Mouse (Mus musculus) gastrocnemius, adult 8-10 months (tissue): ENCODE results near the gene Rps6ka2. TPM values are rescaled to one million over a fixed set of nuclear protein-coding genes. Genes with fewer than 3 reads are reported as not detected.
"Not testable (repeated sequence)": the region's sequence is repeated elsewhere in the genome, so short reads cannot be mapped to it uniquely, and the experiment has no call there.

Experiments
- DNase-seq, 2 experiments: peaks; one replicate each; pipeline ENCODE4 v3.0.0; 2022; ENCODE audit warnings: low spot score in 2 of 2
- total RNA-seq, 4 experiments: library from RNA; stranded (reverse); gene quantifications; 2 replicates each; pipeline ENCODE4 v1.2.4; 2022

The Rps6ka2 gene
- total RNA-seq, result 100 to 1,000 TPM in 3 of 4 experiments, 10 to 100 TPM in 1; 92.5 to 116 (median 107) TPM

DNA sequence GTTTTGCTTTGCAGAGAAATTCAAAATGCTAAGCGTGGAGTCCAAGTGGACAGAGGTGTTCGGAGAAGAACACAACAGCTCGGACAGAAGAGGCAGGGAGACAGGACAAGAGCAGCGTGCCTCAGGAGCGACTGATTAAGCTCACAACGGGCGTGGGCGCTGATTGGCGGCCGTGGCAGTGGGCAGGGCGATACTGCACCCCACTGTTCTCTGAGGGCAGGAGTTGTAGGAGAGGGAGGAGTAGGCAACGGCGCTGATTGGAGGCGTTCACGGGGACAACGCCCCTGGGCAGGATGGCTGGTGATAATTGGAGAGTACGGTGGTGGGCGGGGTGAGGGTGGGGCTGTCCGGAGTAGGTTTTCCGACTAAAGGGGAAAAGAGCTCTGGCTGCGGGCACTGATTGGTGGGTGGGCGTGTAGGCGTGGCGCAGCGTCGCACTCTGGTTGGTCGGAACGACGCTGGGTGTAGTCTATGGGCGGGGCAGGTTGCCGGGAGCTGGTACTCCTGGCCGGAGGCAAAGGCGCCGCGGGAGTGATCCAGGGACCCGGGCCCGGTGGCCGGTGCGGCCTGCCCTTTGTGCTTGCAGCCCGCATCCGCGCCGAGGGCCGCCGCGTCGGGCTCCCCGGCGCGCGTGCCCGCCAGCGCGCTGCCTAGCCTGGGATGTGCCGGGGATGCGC is at the start of gene Rps6ka2:
Gene Rps6ka2, plus strand, starts transcription at position 489 of the 677 bp plus-strand sequence.
- DNase-seq, result peak; percentile 90 to 94

DNA sequence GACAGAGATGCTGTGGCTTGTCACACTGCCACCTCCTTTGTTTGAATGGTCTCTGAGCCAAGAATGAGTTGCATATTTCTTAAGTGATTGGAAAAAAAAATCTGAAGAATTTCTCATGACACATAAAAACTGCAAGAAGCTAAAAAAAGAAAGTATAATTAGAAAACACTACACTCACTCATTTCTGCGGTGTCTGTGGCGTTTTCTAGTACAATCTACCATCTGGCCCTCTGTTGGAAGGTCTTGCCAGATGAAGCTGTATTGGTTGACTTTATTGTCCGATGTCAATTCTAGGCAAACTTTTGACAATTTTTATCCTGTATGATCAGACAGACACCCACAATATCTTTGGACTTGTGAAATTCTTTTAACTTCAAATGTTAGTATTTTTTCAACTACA is 49.1 kb upstream of the Rps6ka2 start:
- DNase-seq, result not testable (repeated sequence)

DNA sequence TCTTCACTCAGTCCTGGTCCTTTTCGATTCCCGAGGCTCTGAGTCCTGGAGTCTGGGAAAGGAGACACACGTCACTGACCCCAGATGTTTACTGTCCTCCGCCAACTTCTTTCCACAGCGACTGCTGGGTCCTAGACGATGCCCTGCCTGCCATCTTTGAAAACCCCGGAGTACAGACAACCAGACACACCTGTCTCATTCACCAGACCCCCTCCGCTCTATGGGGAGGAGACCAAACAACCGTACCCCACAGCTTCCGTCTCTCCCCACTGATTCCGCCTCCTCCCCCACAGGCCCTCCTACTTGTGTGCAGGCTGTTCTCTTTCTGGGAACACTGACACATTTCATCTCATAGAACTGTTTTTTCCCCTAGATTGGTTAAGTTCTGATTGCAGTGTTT is 47.4 kb upstream of the Rps6ka2 start:
- not testable (repeated sequence) for DNase-seq

DNA sequence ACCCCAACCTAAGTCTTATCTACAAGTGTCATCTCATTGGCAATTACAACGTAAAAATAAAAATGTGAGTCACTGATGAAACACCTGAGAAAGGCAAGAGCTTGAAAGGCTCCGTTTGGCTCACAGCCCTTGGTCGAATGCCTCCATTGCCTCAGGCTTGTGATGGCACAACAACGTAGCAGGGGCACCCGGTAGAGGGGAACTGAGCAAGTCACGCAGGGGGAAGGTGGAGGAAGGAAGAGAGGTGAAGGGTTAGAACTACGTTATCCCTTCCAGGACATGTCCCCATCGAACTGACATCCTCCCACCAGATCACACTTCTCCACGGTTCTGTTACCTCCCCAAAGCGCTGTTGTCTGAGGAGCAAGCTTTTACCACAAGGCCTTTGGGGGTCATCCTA is 43.4 kb upstream of the Rps6ka2 start:
- DNase-seq, result not testable (repeated sequence)

DNA sequence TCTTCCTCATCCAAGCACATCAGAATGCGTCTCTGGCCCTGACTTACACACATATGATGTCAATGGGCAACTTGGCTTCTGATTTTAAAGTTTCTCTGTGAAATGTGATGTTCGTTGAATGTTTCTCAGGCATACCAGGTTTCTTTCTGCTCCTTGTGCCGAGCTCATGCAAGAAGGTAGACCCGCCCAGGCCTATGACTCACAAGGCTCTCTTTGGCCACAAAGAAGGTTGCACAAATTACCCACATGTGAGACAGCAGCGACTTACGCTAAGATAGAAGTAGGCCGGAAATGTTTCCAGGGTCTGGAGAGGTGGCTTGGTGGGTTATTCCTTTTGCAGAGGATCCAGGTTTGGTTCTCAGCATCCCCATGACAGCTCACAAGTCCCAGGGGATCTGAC is 35.9 kb upstream of the Rps6ka2 start:
- DNase-seq, result not testable (repeated sequence)

DNA sequence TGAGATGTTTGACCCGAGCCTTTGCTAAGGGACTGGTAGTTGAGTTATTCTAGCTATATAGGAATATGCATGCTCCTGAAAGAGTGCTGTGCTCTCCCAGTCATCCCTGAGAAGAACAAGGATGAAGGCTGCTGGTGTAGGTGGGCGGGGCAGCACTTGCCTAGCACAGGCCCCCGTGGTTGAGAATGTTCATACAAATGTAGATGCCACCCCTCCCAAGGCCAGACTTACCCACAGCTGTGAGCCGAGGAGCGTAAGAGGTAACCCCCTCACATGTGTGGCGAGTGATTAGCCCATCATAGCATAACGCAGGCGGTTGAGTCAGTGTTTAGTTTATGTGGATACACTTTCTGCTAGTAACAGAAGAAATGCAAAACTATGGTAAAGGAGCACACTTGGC is 34.6 kb upstream of the Rps6ka2 start:
- not testable (repeated sequence) for DNase-seq

DNA sequence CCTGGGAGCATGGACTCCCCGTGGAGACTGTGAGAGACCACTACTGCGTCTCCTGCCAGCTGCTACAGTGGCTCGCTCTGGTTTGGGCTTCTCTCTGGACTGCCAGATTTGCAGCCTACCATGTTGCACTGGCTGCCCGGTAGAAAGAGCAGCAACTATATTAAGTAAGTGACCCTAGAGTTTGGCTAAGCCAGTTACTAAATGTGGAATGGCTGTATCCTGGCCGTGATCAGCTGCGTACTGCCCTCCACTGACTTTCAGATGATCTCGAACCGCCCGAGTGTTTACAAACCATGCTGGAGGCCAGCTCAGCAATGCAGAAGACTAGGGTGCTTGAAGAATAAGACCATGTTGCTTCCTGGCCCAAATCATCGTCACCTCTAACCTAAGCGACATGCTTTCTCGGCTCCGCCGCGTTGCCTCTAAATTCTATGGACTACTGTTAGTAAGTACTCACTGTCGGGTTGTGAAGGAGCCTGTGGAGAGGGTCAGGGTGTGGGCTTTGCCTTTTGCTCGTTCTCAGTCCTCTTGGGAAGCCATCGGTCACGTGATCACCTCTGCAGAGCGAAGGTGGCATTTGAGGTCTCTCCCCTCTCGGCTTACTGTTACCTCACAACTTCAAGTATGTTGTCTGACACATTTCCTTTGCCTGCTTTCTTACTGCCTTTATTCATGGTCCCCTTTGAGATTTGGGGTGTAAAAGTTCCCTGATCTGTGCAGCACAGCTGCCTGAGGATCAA is 31.6 kb upstream of the Rps6ka2 start:
- peak; percentile 41 to 64 for DNase-seq

DNA sequence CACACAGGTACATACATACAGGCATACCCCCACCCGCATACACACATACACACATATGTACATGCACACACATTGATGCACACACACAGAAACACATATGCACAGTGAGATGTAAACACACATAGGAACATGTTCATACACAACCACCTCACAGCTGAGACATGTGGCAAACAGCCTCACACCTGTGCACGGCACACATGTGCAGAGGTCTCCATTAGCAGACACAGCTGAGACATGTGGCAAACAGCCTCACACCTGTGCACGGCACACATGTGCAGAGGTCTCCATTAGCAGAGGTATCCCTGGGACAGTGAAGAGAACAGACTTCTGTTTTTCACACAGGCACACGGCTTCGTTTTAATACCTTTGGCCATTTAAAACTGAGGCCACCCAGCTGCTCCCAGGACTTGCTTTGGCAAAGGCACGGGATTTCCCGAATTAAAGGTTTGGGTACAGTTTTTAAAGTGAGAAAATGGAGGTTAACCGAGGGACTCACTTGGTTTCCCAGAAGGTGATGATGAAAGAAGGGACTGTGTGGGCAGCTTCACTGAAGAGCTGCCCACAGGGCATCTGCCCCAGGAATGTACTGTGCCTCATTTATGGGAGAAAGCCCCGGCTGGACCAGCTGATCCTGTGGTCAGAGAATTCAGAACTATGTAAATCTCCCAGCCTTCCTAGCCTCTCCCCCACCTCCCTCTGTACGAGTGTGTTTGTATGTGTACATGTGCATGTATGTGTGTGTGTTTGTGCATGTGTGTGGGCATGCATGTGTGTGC is 29.3 kb upstream of the Rps6ka2 start:
- no peak for DNase-seq

DNA sequence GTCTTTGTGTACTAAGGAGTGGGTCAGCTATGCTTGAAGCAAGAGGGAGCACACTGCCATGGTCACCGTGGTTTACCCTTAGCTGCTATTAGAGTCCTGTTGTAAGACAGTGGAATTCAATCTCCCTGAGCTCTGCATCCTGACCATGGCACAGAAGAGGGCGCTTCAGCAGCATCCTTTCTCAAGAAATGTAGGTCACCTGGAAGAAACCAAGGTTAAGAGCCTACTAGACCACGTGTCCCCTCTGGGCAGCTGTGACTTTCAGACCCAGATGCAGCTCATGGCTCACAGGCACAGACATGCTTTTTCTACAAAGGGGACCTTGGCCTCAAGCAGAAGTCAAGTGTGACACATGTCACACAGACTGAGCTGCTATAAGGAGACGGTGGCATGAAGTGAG is 27.5 kb upstream of the Rps6ka2 start:
- peak; percentile 51 to 60 for DNase-seq

DNA sequence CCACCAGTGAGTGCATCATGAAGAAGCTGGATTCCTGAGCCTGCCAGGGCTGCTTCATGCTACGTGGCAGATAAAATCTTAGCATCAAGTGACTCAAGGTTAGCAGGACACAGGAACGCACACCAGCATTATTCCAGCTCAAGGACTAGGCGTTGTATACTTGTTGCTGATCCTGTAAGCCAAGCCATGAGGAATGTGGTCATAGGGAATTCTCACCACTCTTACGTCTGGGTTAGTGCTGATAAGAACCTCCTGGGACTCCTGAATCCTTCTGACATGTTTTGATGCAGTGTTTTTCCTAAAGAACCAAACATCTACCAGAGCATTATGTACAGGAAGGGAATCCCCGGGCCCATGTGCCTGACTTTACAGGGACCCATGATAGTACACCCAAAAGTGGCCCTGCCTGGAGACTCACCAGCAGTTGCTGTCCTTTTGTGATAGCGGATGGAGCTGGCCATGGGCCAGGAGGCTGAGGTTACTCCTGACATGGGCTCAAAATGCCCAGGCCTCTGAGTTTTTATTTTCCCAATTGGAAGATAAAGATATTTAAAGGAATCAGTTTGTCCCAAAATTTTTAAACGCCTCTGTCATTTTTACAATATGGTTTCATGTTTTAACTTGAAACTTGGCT is 25.9 kb upstream of the Rps6ka2 start:
- no peak for DNase-seq

DNA sequence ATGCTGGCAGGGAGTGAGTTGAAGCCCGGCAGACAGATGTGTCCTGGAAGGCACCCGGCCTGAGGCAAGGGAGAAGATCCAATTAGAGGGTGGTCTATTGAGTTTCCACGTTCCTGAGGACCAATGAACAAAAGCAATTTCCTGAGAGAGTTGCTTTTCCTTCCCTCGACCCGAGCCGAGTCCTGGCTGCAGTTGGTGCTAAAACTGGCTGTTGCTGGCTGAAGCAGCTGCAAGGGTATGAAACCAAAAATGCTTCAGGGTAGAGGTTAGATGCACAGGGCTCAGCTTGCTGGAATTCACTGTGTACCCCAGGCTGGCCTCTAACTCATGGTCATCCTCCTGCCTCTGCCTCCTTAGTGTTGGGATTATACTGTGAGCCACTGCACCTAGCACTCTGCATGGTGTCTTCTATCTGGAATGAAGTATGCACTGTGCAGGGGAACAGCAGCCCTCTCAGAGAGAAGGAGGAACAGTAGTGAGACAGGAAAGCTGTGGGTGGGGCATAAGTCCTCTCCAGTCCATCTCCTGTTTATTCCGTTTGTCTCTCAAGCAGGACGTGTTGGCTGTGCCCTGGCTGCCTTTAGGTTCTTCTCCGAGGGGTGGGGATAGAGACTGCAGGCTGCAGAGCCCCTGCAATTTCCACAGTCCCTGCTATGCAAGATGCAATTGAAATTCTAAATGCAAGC is 24.4 kb upstream of the Rps6ka2 start:
- no peak for DNase-seq

DNA sequence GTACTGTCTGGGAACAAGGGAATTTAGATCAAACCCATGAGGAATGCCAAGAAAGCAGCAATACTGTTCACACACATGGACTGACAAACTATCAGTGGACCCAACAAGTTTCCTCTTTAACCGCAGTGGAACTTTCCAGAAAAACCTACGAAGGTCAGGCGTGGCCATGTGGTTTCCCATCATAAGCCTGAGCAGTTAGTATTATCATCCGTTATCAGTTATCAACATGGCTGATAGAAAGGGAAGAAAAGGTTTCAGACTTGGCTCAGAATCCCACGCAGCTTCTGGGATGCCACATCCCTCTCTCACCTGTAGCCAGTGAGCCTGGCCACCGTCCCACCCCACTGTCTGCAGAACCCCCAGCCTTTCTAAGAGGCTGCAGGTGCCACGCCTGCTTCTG is 23.4 kb upstream of the Rps6ka2 start:
- no peak for DNase-seq

DNA sequence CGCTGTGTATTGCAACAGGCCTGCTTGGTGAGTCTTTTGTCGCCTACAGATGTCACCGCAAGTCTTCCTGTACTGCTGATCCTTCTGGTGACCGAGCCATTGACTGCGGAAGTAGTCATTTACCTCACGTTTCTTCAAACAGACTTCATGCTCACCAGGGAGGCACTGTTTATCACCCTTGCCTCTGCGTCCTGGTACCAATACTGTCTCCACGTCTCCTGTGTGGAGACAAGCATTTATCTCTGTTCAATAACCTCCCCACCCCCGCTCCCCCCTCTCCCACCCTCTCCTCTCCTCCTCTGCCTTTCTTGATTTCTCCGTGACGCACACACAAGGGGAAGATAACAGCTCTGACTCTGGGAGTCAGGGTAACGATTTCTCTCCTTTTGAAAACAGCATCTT is 22.0 kb upstream of the Rps6ka2 start:
- DNase-seq, result no peak

DNA sequence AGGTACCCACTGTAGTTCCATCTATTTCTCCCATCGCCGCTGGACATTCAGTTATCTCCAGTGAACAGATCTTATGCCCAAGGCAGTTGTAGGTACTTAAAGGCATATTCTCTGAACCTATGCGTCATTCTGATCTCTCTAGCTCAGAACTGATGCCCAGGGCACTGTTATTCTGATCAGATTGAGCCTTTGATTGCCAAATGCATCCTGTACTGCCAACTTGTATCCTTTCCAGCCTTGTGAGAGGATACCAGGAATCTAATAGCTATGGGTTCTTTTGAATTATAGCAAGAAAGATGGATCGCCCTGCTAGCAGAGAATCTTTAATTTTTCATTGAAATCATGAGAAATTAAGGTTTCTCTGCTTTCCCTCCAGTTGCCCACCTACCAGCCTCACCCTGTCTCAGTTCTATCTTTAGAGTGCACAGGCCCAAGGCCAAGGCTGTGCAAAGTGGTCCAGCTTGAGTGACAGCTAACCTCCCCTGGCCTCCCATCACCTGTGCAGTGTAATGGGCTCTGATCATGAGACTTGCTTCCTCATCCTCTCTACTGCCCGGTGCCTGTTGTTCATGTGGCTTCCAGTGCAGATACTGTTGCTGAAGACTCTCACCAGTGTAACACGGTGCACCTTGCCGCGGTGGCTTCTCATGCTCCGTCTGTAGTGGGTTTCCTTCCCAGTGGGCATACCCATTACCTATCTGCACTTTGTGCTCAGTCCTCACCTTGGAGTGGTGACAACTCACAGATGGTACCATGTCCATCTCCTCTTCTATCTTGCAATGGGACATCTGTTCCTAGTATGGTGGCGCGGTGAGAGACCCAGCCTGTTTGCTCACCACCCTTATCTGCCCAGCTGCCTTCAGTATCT is 20.4 kb upstream of the Rps6ka2 start:
- no peak for DNase-seq

DNA sequence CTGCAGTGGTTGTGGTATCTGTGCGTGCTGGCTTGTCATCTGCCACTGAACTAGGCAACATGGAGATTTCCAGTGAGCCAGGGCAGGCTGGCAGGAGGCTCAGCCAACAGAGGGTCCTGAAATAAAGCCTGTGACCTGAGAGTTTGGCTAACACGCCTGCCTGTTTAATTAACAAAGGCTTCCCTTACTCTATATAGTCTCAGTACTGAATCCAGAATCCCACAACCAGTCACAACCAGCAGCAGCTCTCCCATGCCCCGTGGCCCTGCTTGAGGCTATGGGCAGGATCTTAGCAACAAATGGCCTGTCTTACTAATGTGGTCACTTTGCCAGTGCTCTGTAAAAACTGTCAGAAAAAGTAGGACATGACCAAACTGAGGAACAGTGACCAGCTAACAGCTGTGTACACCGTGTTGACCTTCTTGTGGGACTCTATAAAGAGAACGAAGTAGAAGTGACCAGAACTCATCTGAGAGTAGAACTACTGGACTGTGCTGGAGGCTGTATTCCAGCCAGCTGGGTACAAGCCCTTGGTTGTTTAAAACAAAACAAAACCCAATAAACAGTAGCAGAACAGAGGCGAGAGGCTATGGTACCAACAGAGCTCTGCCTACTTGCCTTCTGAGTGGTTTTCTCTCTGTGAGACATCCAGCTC is 18.3 kb upstream of the Rps6ka2 start:
- no peak for DNase-seq

DNA sequence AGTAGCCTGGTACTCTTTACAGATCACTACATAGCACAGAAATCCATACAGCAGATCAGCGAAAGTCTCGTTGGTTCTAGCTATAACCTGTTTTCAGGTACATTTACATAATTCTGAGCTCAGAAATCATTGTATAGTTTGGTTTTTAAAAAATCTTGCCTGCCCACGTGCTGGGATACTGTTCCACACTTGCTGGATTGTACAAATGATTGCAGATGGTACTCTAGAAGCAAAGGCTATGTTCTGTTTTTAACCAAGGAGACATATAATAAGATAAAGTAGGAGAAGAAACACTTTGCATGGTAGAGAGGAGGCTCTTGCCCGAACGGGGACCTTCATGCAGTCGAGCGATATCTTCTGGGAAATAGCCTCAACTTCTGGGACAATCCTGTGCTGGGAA is 17.3 kb upstream of the Rps6ka2 start:
- no peak for DNase-seq

DNA sequence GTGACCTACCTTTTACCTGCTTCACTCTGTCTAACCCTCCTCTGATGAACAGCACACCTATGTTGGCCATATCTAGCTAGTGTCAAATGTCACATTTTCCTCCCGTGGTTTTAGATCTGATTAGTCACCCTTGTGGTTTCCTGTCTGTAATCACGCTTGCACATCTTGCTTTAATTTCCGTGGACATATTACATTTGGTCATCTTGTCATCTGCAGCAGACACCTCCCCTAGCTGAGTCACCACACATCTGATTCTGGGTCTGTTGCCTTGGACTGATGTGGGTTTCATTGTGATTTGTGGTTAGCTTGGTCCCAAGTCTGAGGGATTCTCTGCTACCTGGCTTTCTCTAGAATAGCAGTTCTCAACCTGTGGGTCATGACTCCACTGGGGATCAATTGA is 6.0 kb upstream of the Rps6ka2 start:
- no peak for DNase-seq

DNA sequence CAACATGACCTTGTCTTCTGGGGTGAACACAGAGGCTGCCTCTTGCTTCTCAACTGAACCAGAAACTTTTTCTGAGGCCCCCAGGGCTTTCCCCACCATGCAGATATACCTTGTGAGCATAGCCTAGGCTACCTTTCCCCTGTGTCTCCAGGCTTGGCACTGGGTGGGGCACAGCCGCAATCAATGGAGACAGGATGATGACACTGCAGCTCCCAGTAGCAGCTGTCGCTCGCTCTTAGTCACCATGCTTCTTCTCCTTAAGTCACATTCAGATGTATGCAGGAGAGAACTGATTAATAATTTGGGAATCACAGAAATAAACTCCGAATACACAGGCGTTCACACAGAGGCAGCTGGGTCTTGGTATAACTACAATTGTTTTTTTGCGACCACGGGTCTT is 4.4 kb upstream of the Rps6ka2 start:
- DNase-seq, result no peak

DNA sequence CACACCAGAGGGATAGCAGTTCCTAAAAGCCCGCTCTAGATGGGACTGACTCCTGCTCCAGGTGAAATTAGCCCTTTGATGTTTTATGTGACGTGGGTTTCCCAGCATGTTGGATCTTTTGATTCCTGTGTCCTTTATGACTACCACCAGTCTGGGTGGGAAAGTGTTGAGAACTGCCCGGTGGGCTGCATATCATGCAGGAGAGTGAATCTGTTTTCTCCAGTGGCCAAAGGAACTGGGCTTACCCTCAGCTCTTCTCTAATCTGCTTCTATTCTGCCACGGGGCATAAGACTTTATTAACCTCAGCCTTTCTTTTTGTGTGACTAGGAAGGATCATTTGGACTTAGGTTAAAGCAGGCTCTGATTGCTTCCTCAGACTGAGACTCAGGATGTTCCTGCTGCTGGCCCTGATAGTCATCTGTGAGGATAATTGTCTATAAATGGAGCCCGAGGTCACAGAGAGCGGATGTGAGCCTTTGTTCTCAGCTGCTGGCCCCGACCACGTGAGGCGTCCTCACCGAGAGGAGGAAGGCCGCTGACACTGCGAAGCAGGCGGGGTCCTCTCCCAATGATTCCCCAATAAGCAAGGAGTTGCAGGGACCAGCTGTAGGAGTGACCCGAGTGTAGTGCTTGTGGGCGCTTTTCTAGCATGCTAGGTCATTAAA is 821 bp upstream of the Rps6ka2 start:
- DNase-seq, result peak; percentile 23 to 35
